Mouse (Mus musculus) lung, postnatal 10 days (tissue): ENCODE results near the gene Bpifb1.
"Not testable (repeated sequence)": the region's sequence is repeated elsewhere in the genome, so short reads cannot be mapped to it uniquely, and the experiment has no call there.

Experiments used
- DNase-seq: peaks from one replicate; pipeline ENCODE4 v3.0.0; 2021

The Bpifb1 gene

GRCm38 (mm10) chr2:154215191-154215590, 24.6 kb downstream of the Bpifb1 start:
- peak; percentile 84 for DNase-seq

DNA sequence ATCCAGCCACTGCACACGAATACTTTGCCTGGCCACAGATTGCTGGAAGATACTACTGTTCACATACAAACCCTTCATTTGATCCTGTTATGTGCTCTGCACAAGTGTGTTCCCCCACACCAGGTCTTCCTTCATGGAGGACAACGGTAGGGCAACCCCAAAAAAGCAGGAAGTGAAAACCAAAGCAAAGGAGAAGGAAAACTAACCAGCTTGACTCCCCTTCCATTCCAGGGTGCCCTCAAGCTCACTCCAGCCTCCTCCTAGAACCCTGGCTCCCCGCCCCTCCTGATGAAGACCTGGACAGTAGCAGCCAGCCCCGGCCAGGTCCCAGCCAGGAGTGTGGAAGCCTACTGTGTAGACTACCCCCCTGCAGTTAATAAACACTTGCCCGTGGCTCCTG, 29.3 kb downstream of the Bpifb1 start:
- DNase-seq = no peak

DNA sequence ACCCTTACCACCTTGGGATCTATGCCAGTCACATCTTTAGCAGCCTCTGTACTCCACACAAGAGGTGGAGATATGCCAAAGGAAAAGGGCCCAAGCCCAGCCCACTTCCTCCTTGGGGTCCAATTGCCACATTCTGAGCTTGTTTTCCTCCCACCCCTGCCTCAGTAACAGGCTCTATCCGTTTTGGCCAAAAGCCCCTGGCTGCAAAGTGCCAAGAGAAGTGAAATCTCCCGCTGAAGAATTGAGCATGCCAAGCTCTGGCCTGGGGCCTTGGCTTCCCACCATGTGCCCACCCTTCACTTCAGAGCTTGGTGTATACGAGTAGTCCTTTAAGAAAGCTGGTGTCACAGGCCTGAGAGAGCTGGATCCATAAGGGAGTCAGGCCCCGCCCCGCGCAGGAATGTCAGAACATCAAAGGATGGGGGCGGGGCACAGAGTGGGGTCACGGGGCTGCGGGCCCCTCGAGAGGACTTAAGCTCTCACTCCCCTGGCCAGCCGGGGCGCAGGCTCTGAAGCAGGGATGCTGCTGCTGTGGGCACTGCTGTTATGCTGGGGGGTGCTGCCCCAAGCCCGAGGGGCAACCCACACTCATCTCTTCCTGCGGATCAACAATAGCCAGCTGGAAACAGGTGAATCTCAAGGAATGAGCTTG, 32.8 kb downstream of the Bpifb1 start, which contains the start of gene Bpifb5:
Gene Bpifb5 (plus strand): TSS at position 478 of the 652 bp plus-strand sequence.
- peak; percentile 81 for DNase-seq

DNA sequence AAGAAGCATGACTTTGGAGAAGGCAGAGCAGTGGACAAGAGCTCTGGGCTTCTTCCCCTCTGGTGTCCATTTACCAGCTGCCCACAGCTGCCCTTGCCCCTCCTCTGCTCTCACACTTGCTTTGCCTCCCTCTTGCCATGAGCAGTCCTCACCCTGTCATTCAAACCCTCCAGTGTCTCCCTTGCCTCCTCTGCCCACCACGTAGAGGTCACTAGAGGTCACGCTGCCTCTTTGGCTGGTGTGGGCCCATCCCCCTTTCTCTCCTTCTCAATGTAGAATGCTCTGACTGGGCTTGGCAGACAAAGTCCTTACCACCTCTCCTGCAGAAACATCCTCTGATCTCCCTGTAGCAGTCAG, 33.3 kb downstream of the Bpifb1 start:
- DNase-seq = peak; percentile 15

- DNase-seq = no peak
Measured at GRCm38 (mm10) chr2:154226991-154227390, 36.4 kb downstream of the Bpifb1 start.

DNA sequence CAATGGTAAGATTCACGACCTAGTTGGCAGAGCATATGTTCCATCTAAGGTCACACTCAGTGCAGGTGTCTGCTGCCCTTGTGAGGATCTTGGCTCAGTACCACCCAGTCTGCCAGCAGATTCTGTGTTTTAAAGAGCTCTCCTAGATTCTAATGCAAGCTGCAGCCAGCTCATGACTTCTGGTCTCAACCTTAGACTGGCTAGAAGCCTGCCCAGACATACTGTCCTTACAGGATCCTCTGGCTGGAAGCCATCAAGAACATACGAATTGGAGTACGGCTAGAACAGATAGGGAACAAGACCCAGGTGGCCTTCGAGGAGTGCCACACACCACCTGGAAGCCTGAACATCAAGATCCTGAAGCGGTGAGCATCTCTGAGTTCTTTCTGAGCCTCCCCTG, 37.2 kb downstream of the Bpifb1 start:
- DNase-seq = no peak

GRCm38 (mm10) chr2:154233426-154233825, 42.8 kb downstream of the Bpifb1 start:
- DNase-seq = no peak

GRCm38 (mm10) chr2:154240771-154241170, 50.2 kb downstream of the Bpifb1 start:
- peak; percentile 47 for DNase-seq

DNA sequence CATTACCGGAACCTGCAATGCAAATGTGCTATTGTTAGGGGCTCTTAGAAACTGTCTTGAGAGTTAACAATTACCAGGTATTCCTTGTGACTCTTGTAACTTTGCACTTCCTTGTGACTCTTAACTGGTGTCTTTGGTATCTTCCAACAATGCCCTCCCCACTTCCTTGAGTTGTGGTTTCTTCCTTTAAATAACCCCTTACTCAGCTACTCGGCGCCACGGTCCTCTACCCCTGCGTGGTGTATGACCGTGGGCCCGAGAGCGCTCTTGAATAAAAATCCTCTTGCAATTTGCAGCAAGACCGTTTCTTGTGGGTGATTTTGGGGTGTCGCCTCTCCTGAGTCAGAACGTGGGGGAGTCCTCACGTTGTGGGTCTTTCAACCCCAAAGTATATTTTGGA, 52.1 kb downstream of the Bpifb1 start:
- not testable (repeated sequence) for DNase-seq

GRCm38 (mm10) chr2:154243356-154244036, 52.9 kb downstream of the Bpifb1 start:
- no peak for DNase-seq

GRCm38 (mm10) chr2:154245322-154245721, 54.7 kb downstream of the Bpifb1 start:
- DNase-seq = no peak

DNA sequence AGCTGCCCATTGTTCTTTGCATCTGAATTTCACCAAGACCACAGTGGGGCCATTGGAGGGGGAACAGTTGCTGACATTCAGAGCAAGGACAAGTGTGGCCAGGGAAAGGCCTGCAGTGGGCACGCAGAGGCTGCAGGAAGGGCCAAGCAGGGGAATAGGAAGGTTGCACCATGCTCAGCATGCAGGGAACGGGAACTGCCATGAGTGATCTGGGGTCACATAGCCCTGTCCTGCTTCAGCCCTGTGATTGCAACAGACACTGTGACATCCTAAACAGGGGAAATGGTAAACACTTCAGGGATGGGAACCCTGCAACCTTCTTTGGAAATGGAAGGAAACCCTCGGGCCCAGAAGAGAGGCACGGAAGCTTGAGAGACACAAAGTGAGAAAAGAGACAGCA, 64.6 kb downstream of the Bpifb1 start:
- not testable (repeated sequence) for DNase-seq

GRCm38 (mm10) chr2:154255770-154256169, 65.2 kb downstream of the Bpifb1 start:
- DNase-seq = no peak

GRCm38 (mm10) chr2:154257554-154257953, 66.9 kb downstream of the Bpifb1 start, which contains the start of gene Bpifb9a:
TSS of gene Bpifb9a (plus strand) at chr2:154257854.
- DNase-seq = not testable (repeated sequence)

DNA sequence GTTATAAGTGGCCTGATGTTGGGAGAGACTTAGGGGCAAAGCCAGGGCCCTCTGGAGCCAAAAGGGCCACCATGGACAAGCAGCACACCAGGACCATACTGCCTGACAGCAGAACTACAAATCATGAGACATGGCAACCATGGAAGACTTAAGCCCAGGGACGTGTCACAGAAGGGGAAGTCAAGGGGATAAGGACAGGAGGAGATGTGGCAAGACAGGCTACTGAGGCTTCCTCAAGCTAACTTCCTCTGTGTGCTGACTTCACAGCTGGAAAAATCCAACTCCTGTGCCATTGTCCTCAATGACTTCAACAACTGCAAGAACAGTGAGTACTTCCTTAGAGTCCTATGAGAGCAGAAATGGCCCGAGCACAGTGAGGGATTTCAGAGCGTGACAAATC, 73.8 kb downstream of the Bpifb1 start:
- DNase-seq = not testable (repeated sequence)
